Mouse (Mus musculus): Measurements from ENCODE around the gene Dgat2. TPM values are rescaled to one million over a fixed set of nuclear protein-coding genes. Genes with fewer than 3 reads are reported as not detected.

The Dgat2 gene
- polyA plus RNA-seq, 1 experiment from 2014 or later = 44.2 TPM

- ATAC-seq (replicated peaks; ENCODE audit: low FRiP score, low TSS enrichment, low read depth) (peak; percentile 87), DNase-seq (ENCODE audit: low spot score) (no peak)
- Histone ChIP-seq H3K4me3 (ENCODE audit: low read depth, low read length) (no peak overlapping the region), H3K27ac (ENCODE audit: low read depth) (0 out of 2 replicates have a peak overlapping the region, but pooled peaks have one; percentile 35), H3K27me3 (replicated peaks; ENCODE audit: control insufficient read depth, insufficient read depth, low read length) (no peaks in the 10 kb centered on the region), H3K36me3 (ENCODE audit: control insufficient read depth, insufficient read depth, low read length) (no peaks in the 10 kb centered on the region), H3K9me3 (ENCODE audit: control insufficient read depth, low read length) (no peaks in the 10 kb centered on the region), H3K9ac (ENCODE audit: low read length) (no peak overlapping the region), H3K4me1 (replicated peaks; ENCODE audit: control insufficient read depth, insufficient read depth, low read length) (peaks cover 14% of the 10 kb centered on the region), H3K4me2 (ENCODE audit: low read length) (no peak overlapping the region)
- 12% methylated on average over 4 of the region's 4 CpGs for WGBS
Measured at GRCm38 (mm10) chr7:99200290-99200689, 17.8 kb upstream of the Dgat2 start.

- 78% methylated on average over 8 of the region's 9 CpGs for WGBS
- no peaks in the 10 kb centered on the region for H3K36me3 ChIP-seq (ENCODE audit: control insufficient read depth, insufficient read depth, low read length)
- ATAC-seq (replicated peaks; ENCODE audit: low FRiP score, low TSS enrichment, low read depth) = peak; percentile 35; the same call in 1 of the 2 replicates
- H3K9ac ChIP-seq (ENCODE audit: low read length) = no peak overlapping the region
- H3K27ac ChIP-seq (ENCODE audit: low read depth) = no peak overlapping the region
- no peak overlapping the region for H3K4me3 ChIP-seq (ENCODE audit: low read depth, low read length)
- no peak overlapping the region for H3K4me2 ChIP-seq (ENCODE audit: low read length)
- no peaks in the 10 kb centered on the region for H3K27me3 ChIP-seq (replicated peaks; ENCODE audit: control insufficient read depth, insufficient read depth, low read length)
- no peak for DNase-seq (ENCODE audit: low spot score)
- peaks cover 14% of the 10 kb centered on the region for H3K4me1 ChIP-seq (replicated peaks; ENCODE audit: control insufficient read depth, insufficient read depth, low read length)
- no peaks in the 10 kb centered on the region for H3K9me3 ChIP-seq (ENCODE audit: control insufficient read depth, low read length)
Measured at GRCm38 (mm10) chr7:99199451-99200175, 17.1 kb upstream of the Dgat2 start.

GRCm38 (mm10) chr7:99198811-99199210 lies 16.3 kb upstream of the Dgat2 start:
- H3K4me1 ChIP-seq (replicated peaks; ENCODE audit: control insufficient read depth, insufficient read depth, low read length) = peaks cover 14% of the 10 kb centered on the region
- DNase-seq (ENCODE audit: low spot score) = no peak
- H3K27me3 ChIP-seq (replicated peaks; ENCODE audit: control insufficient read depth, insufficient read depth, low read length) = no peaks in the 10 kb centered on the region
- H3K36me3 ChIP-seq (ENCODE audit: control insufficient read depth, insufficient read depth, low read length) = no peaks in the 10 kb centered on the region
- no peak overlapping the region for H3K4me3 ChIP-seq (ENCODE audit: low read depth, low read length)
- 92% methylated on average over 2 of the region's 2 CpGs for WGBS
- no peak overlapping the region for H3K9ac ChIP-seq (ENCODE audit: low read length)
- ATAC-seq (replicated peaks; ENCODE audit: low FRiP score, low TSS enrichment, low read depth) = no peak
- no peak overlapping the region for H3K27ac ChIP-seq (ENCODE audit: low read depth)
- H3K4me2 ChIP-seq (ENCODE audit: low read length) = no peak overlapping the region
- H3K9me3 ChIP-seq (ENCODE audit: control insufficient read depth, low read length) = no peaks in the 10 kb centered on the region

GRCm38 (mm10) chr7:99194511-99194910 lies 12.0 kb upstream of the Dgat2 start:
- no peak overlapping the region for H3K4me3 ChIP-seq (ENCODE audit: low read depth, low read length)
- no peak for ATAC-seq (replicated peaks; ENCODE audit: low FRiP score, low TSS enrichment, low read depth)
- peaks cover 3% of the 10 kb centered on the region; the same call in 1 of the 2 replicates for H3K4me1 ChIP-seq (replicated peaks; ENCODE audit: control insufficient read depth, insufficient read depth, low read length)
- no peak overlapping the region for H3K27ac ChIP-seq (ENCODE audit: low read depth)
- DNase-seq (ENCODE audit: low spot score) = no peak
- H3K4me2 ChIP-seq (ENCODE audit: low read length) = no peak overlapping the region
- no peaks in the 10 kb centered on the region for H3K27me3 ChIP-seq (replicated peaks; ENCODE audit: control insufficient read depth, insufficient read depth, low read length)
- WGBS = 67% methylated on average over 2 of the region's 2 CpGs
- no peaks in the 10 kb centered on the region for H3K36me3 ChIP-seq (ENCODE audit: control insufficient read depth, insufficient read depth, low read length)
- no peaks in the 10 kb centered on the region for H3K9me3 ChIP-seq (ENCODE audit: control insufficient read depth, low read length)
- no peak overlapping the region for H3K9ac ChIP-seq (ENCODE audit: low read length)

- Histone ChIP-seq H3K4me1 (replicated peaks; ENCODE audit: control insufficient read depth, insufficient read depth, low read length) (no peaks in the 10 kb centered on the region), H3K4me3 (ENCODE audit: low read depth, low read length) (no peak overlapping the region), H3K36me3 (ENCODE audit: control insufficient read depth, insufficient read depth, low read length) (no peaks in the 10 kb centered on the region), H3K4me2 (ENCODE audit: low read length) (no peak overlapping the region), H3K27ac (ENCODE audit: low read depth) (no peak overlapping the region), H3K9me3 (ENCODE audit: control insufficient read depth, low read length) (no peaks in the 10 kb centered on the region), H3K9ac (ENCODE audit: low read length) (no peak overlapping the region), H3K27me3 (replicated peaks; ENCODE audit: control insufficient read depth, insufficient read depth, low read length) (no peaks in the 10 kb centered on the region)
- 75% methylated on average over 4 of the region's 4 CpGs for WGBS
- ATAC-seq (replicated peaks; ENCODE audit: low FRiP score, low TSS enrichment, low read depth) = no peak
- DNase-seq (ENCODE audit: low spot score) = no peak
Measured at GRCm38 (mm10) chr7:99193926-99194325, 11.4 kb upstream of the Dgat2 start.

- no peak overlapping the region for H3K4me2 ChIP-seq (ENCODE audit: low read length)
- H3K9me3 ChIP-seq (ENCODE audit: control insufficient read depth, low read length) = no peaks in the 10 kb centered on the region
- DNase-seq (ENCODE audit: low spot score) = no peak
- H3K36me3 ChIP-seq (ENCODE audit: control insufficient read depth, insufficient read depth, low read length) = no peaks in the 10 kb centered on the region
- H3K4me1 ChIP-seq (replicated peaks; ENCODE audit: control insufficient read depth, insufficient read depth, low read length) = no peaks in the 10 kb centered on the region
- H3K9ac ChIP-seq (ENCODE audit: low read length) = no peak overlapping the region
- ATAC-seq (replicated peaks; ENCODE audit: low FRiP score, low TSS enrichment, low read depth) = no peak
- H3K27me3 ChIP-seq (replicated peaks; ENCODE audit: control insufficient read depth, insufficient read depth, low read length) = no peaks in the 10 kb centered on the region
- H3K27ac ChIP-seq (ENCODE audit: low read depth) = no peak overlapping the region
- no peak overlapping the region for H3K4me3 ChIP-seq (ENCODE audit: low read depth, low read length)
Measured at GRCm38 (mm10) chr7:99191411-99191810, 8.9 kb upstream of the Dgat2 start.

- no peaks in the 10 kb centered on the region for H3K27me3 ChIP-seq (replicated peaks; ENCODE audit: control insufficient read depth, insufficient read depth, low read length)
- ATAC-seq (replicated peaks; ENCODE audit: low FRiP score, low TSS enrichment, low read depth) (no peak), DNase-seq (ENCODE audit: low spot score) (no peak)
- no peaks in the 10 kb centered on the region for H3K4me1 ChIP-seq (replicated peaks; ENCODE audit: control insufficient read depth, insufficient read depth, low read length)
- no peak overlapping the region for H3K27ac ChIP-seq (ENCODE audit: low read depth)
- no peak overlapping the region for H3K4me2 ChIP-seq (ENCODE audit: low read length)
- no peak overlapping the region for H3K4me3 ChIP-seq (ENCODE audit: low read depth, low read length)
- no peaks in the 10 kb centered on the region for H3K9me3 ChIP-seq (ENCODE audit: control insufficient read depth, low read length)
- no peak overlapping the region for H3K9ac ChIP-seq (ENCODE audit: low read length)
- H3K36me3 ChIP-seq (ENCODE audit: control insufficient read depth, insufficient read depth, low read length) = no peaks in the 10 kb centered on the region
- WGBS = 75% methylated on average over 5 of the region's 5 CpGs
Measured at GRCm38 (mm10) chr7:99189885-99190284, 7.4 kb upstream of the Dgat2 start.

- Histone ChIP-seq H3K4me1 (replicated peaks; ENCODE audit: control insufficient read depth, insufficient read depth, low read length) (no peaks in the 10 kb centered on the region), H3K9ac (ENCODE audit: low read length) (no peak overlapping the region)
- ATAC-seq (replicated peaks; ENCODE audit: low FRiP score, low TSS enrichment, low read depth) = no peak
Measured at GRCm38 (mm10) chr7:99188630-99189029, 6.1 kb upstream of the Dgat2 start.

GRCm38 (mm10) chr7:99187451-99187850 lies 4.9 kb upstream of the Dgat2 start:
- no peak for ATAC-seq (replicated peaks; ENCODE audit: low FRiP score, low TSS enrichment, low read depth)
- H3K4me2 ChIP-seq (ENCODE audit: low read length) = no peak overlapping the region

More at GRCm38 (mm10) chr7:99188630-99189029, 6.1 kb upstream of the Dgat2 start:
- Histone ChIP-seq H3K9me3 (ENCODE audit: control insufficient read depth, low read length) (no peaks in the 10 kb centered on the region), H3K27me3 (replicated peaks; ENCODE audit: control insufficient read depth, insufficient read depth, low read length) (no peaks in the 10 kb centered on the region; the same call in 1 of the 2 replicates), H3K27ac (ENCODE audit: low read depth) (no peak overlapping the region), H3K4me2 (ENCODE audit: low read length) (no peak overlapping the region), H3K4me3 (ENCODE audit: low read depth, low read length) (no peak overlapping the region), H3K36me3 (ENCODE audit: control insufficient read depth, insufficient read depth, low read length) (no peaks in the 10 kb centered on the region)
- WGBS = 80% methylated on average over 6 of the region's 6 CpGs
- no peak for DNase-seq (ENCODE audit: low spot score)

More at GRCm38 (mm10) chr7:99187451-99187850, 4.9 kb upstream of the Dgat2 start:
- 81% methylated on average over 5 of the region's 5 CpGs for WGBS
- H3K9ac ChIP-seq (ENCODE audit: low read length) = no peak overlapping the region
- no peak overlapping the region for H3K27ac ChIP-seq (ENCODE audit: low read depth)
- H3K4me1 ChIP-seq (replicated peaks; ENCODE audit: control insufficient read depth, insufficient read depth, low read length) = no peaks in the 10 kb centered on the region
- H3K36me3 ChIP-seq (ENCODE audit: control insufficient read depth, insufficient read depth, low read length) = no peaks in the 10 kb centered on the region
- H3K27me3 ChIP-seq (replicated peaks; ENCODE audit: control insufficient read depth, insufficient read depth, low read length) = no peaks in the 10 kb centered on the region; the same call in 1 of the 2 replicates
- no peak overlapping the region for H3K4me3 ChIP-seq (ENCODE audit: low read depth, low read length)
- no peaks in the 10 kb centered on the region for H3K9me3 ChIP-seq (ENCODE audit: control insufficient read depth, low read length)
- no peak for DNase-seq (ENCODE audit: low spot score)
